Mouse (Mus musculus) midbrain, embryonic 14.5 days (tissue): ENCODE data around the gene Ccndbp1. TPM values are rescaled to one million over a fixed set of nuclear protein-coding genes. Genes with fewer than 3 reads are reported as not detected.
A peak's percentile ranks its signal among the peaks of the same experiment; 100 is the strongest.
"Not testable (repeated sequence)": the region's sequence is repeated elsewhere in the genome, so short reads cannot be mapped to it uniquely, and the experiment has no call there.

Experiments used
- ATAC-seq: fragments of 200-750 bp; cut with Nextera tagmentation; 2 replicates; pipeline ENCODE4 v1.8.0; 2017; ENCODE audit warnings: moderate number of reproducible peaks, moderate library complexity; ENCODE audit not compliant: low FRiP score, low TSS enrichment
- DNase-seq: peaks from one replicate; pipeline ENCODE4 v3.0.0-alpha.2; 2015
- H3K27ac ChIP-seq: fragments of 300-500 bp; sonication (generic); replicated peaks from 2 replicates; pipeline ENCODE4 v1.5.1; 2014; ENCODE audit warnings: mild to moderate bottlenecking, low read depth, low read length, moderate library complexity
- H3K27me3 ChIP-seq: fragments of 300-500 bp; sonication (generic); 2 replicates; pipeline ENCODE4 v1.6.1; 2014; ENCODE audit warnings: low read length, control low read depth, mixed read lengths; ENCODE audit not compliant: control insufficient read depth, insufficient read depth
- H3K36me3 ChIP-seq: fragments of 300-500 bp; sonication (generic); 2 replicates; pipeline ENCODE4 v1.6.1; 2014; ENCODE audit warnings: low read length, control low read depth; ENCODE audit not compliant: control insufficient read depth, insufficient read depth
- H3K4me1 ChIP-seq: fragments of 300-500 bp; sonication (generic); 2 replicates; pipeline ENCODE4 v1.6.1; 2014; ENCODE audit warnings: mild to moderate bottlenecking, antibody characterized with exemption, low read length, control low read depth; ENCODE audit not compliant: control insufficient read depth, insufficient read depth
- H3K4me2 ChIP-seq: fragments of 300-500 bp; sonication (generic); 2 replicates; pipeline ENCODE4 v1.6.1; 2014; ENCODE audit warnings: mild to moderate bottlenecking, low read length, moderate library complexity
- H3K4me3 ChIP-seq: fragments of 300-500 bp; sonication (generic); replicated peaks from 2 replicates; pipeline ENCODE4 v1.5.1; 2014; ENCODE audit warnings: low read depth, low read length
- H3K9ac ChIP-seq: fragments of 300-500 bp; sonication (generic); replicated peaks from 2 replicates; pipeline ENCODE4 v1.6.1; 2014; ENCODE audit warnings: mild to moderate bottlenecking, low read length, moderate library complexity
- H3K9me3 ChIP-seq: fragments of 300-500 bp; sonication (generic); 2 replicates; pipeline ENCODE4 v1.6.1; 2016; ENCODE audit warnings: low read length, control low read depth, mixed read lengths; ENCODE audit not compliant: control insufficient read depth
- WGBS: fragments of 180-500 bp; shearing (Covaris S2); extraction: QIAGEN DNeasy Blood & Tissue Kit; methylation state at CpG from one replicate; pipeline ENCODE4 v1.1.7; 2014; 5-methylcytosine and 5-hydroxymethylcytosine counted together
- polyA plus RNA-seq: library from polyadenylated mRNA; unstranded; fragments of >200 nt; fragmentation: Nextera tagmentation; extraction: Ambion mirVana; gene quantifications from 2 replicates; pipeline ENCODE4 v1.2.1, GENCODE M21; 2014

The Ccndbp1 gene
- polyA plus RNA-seq, 1 experiment from 2014 or later, result 82.6 TPM

- no peak for ATAC-seq
- H3K4me1 ChIP-seq, result peaks cover 16% of the 10 kb centered on the region
- H3K9me3 ChIP-seq, result no peaks in the 10 kb centered on the region
- no peak overlapping the region for H3K27ac ChIP-seq
- no peak for DNase-seq
- H3K36me3 ChIP-seq, result no peaks in the 10 kb centered on the region
- H3K27me3 ChIP-seq, result no peaks in the 10 kb centered on the region
- no peak overlapping the region for H3K4me3 ChIP-seq
- WGBS, result 94% methylated on average over 4 of the region's 4 CpGs
- no peak overlapping the region for H3K9ac ChIP-seq
- peak overlapping the region; percentile 76; the same call in 1 of the 2 replicates for H3K4me2 ChIP-seq
These were observed 36.4 kb upstream of the Ccndbp1 start for GRCm38 (mm10) chr2:120971766-120972165.

- H3K36me3 ChIP-seq, ATAC-seq, H3K9me3 ChIP-seq, H3K4me3 ChIP-seq, H3K9ac ChIP-seq, H3K27me3 ChIP-seq, DNase-seq, H3K4me2 ChIP-seq, H3K27ac ChIP-seq: not testable (repeated sequence)
- 96% methylated on average over 8 of the region's 8 CpGs for WGBS
- peaks cover 16% of the 10 kb centered on the region for H3K4me1 ChIP-seq
These were observed 35.9 kb upstream of the Ccndbp1 start for GRCm38 (mm10) chr2:120972257-120972656.

GRCm38 (mm10) chr2:120972964-120973363, 35.2 kb upstream of the Ccndbp1 start:
- no peak for DNase-seq
- WGBS, result 21% methylated on average over 5 of the region's 5 CpGs
- no peaks in the 10 kb centered on the region for H3K9me3 ChIP-seq

GRCm38 (mm10) chr2:120976308-120976707, 31.9 kb upstream of the Ccndbp1 start:
- Histone ChIP-seq H3K9me3 (no peaks in the 10 kb centered on the region), H3K4me1 (0 out of 2 replicates have a peak, but pooled peaks cover 6% of the 10 kb centered on the region), H3K27me3 (no peaks in the 10 kb centered on the region), H3K27ac (no peak overlapping the region), H3K4me3 (peak overlapping the region; percentile 71; the same call in 1 of the 2 replicates), H3K4me2 (peak overlapping the region; percentile 86), H3K9ac (no peak overlapping the region), H3K36me3 (peaks cover 6% of the 10 kb centered on the region; the same call in 1 of the 2 replicates)
- 51% methylated on average over 4 of the region's 4 CpGs for WGBS
- ATAC-seq (no peak), DNase-seq (peak; percentile 37)

More at GRCm38 (mm10) chr2:120972964-120973363, 35.2 kb upstream of the Ccndbp1 start:
- H3K4me2 ChIP-seq, result no peak overlapping the region
- H3K36me3 ChIP-seq, result no peaks in the 10 kb centered on the region
- H3K27me3 ChIP-seq, result no peaks in the 10 kb centered on the region
- H3K9ac ChIP-seq, result no peak overlapping the region
- ATAC-seq, result no peak
- no peak overlapping the region for H3K4me3 ChIP-seq
- H3K27ac ChIP-seq, result no peak overlapping the region
- peaks cover 19% of the 10 kb centered on the region for H3K4me1 ChIP-seq

- peak; percentile 76 for ATAC-seq
These were observed 30.9 kb upstream of the Ccndbp1 start, which contains the start of gene Tmem62 for GRCm38 (mm10) chr2:120976990-120977925. Gene Tmem62, plus strand, starts transcription at chr2:120977017.

GRCm38 (mm10) chr2:120977926-120978692, 30.1 kb upstream of the Ccndbp1 start:
- no peaks in the 10 kb centered on the region for H3K27me3 ChIP-seq
- no peak for DNase-seq
- WGBS, result 75% methylated on average over 8 of the region's 8 CpGs
- 0 out of 2 replicates have a peak, but pooled peaks cover 6% of the 10 kb centered on the region for H3K4me1 ChIP-seq
- H3K9me3 ChIP-seq, result no peaks in the 10 kb centered on the region
- peak overlapping the region; percentile 87 for H3K27ac ChIP-seq
- no peak for ATAC-seq
- peak overlapping the region; percentile 71 for H3K4me3 ChIP-seq
- H3K4me2 ChIP-seq, result peak overlapping the region; percentile 86
- H3K9ac ChIP-seq, result peak overlapping the region; percentile 84
- H3K36me3 ChIP-seq, result peaks cover 6% of the 10 kb centered on the region; the same call in 1 of the 2 replicates

More at GRCm38 (mm10) chr2:120976990-120977925, 30.9 kb upstream of the Ccndbp1 start, which contains the start of gene Tmem62:
- Histone ChIP-seq H3K36me3 (peaks cover 6% of the 10 kb centered on the region; the same call in 1 of the 2 replicates), H3K27me3 (no peaks in the 10 kb centered on the region), H3K9ac (peak within 1 kb of the TSS; percentile 84), H3K4me1 (0 out of 2 replicates have a peak, but pooled peaks cover 6% of the 10 kb centered on the region), H3K9me3 (no peaks in the 10 kb centered on the region), H3K4me3 (peak within 1 kb of the TSS; percentile 71), H3K27ac (peak within 1 kb of the TSS; percentile 87), H3K4me2 (peak within 1 kb of the TSS; percentile 86)
- under 1% methylated on average over 65 of the region's 71 CpGs for WGBS
- DNase-seq, result peak; percentile 78

- Histone ChIP-seq H3K4me2 (no peak overlapping the region), H3K9ac (no peak overlapping the region), H3K36me3 (peaks cover 6% of the 10 kb centered on the region; the same call in 1 of the 2 replicates), H3K4me1 (0 out of 2 replicates have a peak, but pooled peaks cover 6% of the 10 kb centered on the region), H3K27ac (no peak overlapping the region), H3K27me3 (no peaks in the 10 kb centered on the region), H3K9me3 (no peaks in the 10 kb centered on the region), H3K4me3 (no peak overlapping the region)
- peak; percentile 36 for DNase-seq
- 35% methylated on average over 2 of the region's 2 CpGs for WGBS
- ATAC-seq, result no peak
These were observed 29.5 kb upstream of the Ccndbp1 start for GRCm38 (mm10) chr2:120978693-120979037.

GRCm38 (mm10) chr2:120979819-120980218, 28.4 kb upstream of the Ccndbp1 start:
- H3K36me3 ChIP-seq, result peaks cover 6% of the 10 kb centered on the region; the same call in 1 of the 2 replicates
- no peak overlapping the region for H3K4me3 ChIP-seq
- ATAC-seq (no peak), DNase-seq (no peak)
- H3K4me2 ChIP-seq, result no peak overlapping the region
- H3K27me3 ChIP-seq, result no peaks in the 10 kb centered on the region
- 95% methylated on average over 1 of the region's 1 CpGs for WGBS
- H3K4me1 ChIP-seq, result 0 out of 2 replicates have a peak, but pooled peaks cover 6% of the 10 kb centered on the region
- H3K9me3 ChIP-seq, result no peaks in the 10 kb centered on the region
- H3K27ac ChIP-seq, result no peak overlapping the region
- H3K9ac ChIP-seq, result no peak overlapping the region
